Comparison of ENCODE assay signal across 8 mouse cellular contexts in the genomic region with DNA sequence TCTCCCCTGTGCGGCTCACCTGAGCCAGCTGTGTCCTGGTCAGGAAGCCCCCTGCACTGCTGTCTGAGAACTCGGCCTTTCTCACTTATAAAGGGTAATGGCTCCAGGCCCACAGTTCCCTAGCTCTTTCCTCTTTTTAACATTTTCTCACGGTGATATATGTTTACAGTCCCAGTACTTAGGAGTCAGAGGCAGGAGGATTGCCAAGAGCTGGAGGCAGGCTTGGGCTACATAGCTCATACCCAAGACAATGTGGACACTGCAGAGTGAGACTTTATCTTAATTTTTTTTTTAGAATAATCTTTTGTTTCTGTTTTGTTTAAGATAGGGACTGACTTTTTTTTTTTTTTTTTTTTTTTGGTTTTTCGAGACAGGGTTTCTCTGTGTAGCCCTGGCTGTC. TPM values are rescaled to one million over a fixed set of nuclear protein-coding genes. Genes with fewer than 3 reads are reported as not detected.
DNase-seq lines count a peak whose midpoint lies in the region; ATAC-seq lines count a peak whose summit lies in the region.

No protein-coding gene starts in this region.

- H3K4me2 ChIP-seq in lung, embryonic 16.5 days (ENCODE audit: low read depth, low read length) = peak overlapping the region; percentile 7; the same call in 1 of the 2 replicates
- no peak overlapping the region for H3K4me2 ChIP-seq in forebrain, embryonic 12.5 days
- H3K4me2 ChIP-seq in limb, embryonic 11.5 days (ENCODE audit: low read depth, severe bottlenecking) = no peak overlapping the region
- peak overlapping the region; percentile 17; the same call in 1 of the 2 replicates for H3K4me2 ChIP-seq in stomach, embryonic 14.5 days (replicated peaks; ENCODE audit: low read depth, low read length)

- H3K27me3 ChIP-seq in lung, embryonic 16.5 days (ENCODE audit: control insufficient read depth, insufficient read depth, low read depth, low read length) = peaks cover 6% of the 10 kb centered on the region
- H3K27me3 ChIP-seq in forebrain, embryonic 12.5 days = peaks cover 27% of the 10 kb centered on the region
- H3K27me3 ChIP-seq in limb, embryonic 11.5 days (ENCODE audit: control insufficient read depth, insufficient read depth, low read length) = peaks cover 15% of the 10 kb centered on the region
- H3K27me3 ChIP-seq in stomach, embryonic 14.5 days (ENCODE audit: control insufficient read depth, insufficient read depth, low read length) = peaks cover 7% of the 10 kb centered on the region; the same call in 1 of the 2 replicates

- H3K9ac ChIP-seq in lung, embryonic 16.5 days (ENCODE audit: low read length) = peak overlapping the region; percentile 50
- no peak overlapping the region for H3K9ac ChIP-seq in forebrain, embryonic 12.5 days
- H3K9ac ChIP-seq in limb, embryonic 11.5 days (ENCODE audit: low read length) = no peak overlapping the region
- H3K9ac ChIP-seq in stomach, embryonic 14.5 days (replicated peaks; ENCODE audit: low read depth, low read length) = no peak overlapping the region; the same call in 1 of the 2 replicates

- no peaks in the 10 kb centered on the region for H3K36me3 ChIP-seq in lung, embryonic 16.5 days (ENCODE audit: control insufficient read depth, insufficient read depth, low read length)
- no peaks in the 10 kb centered on the region for H3K36me3 ChIP-seq in forebrain, embryonic 12.5 days (replicated peaks)
- H3K36me3 ChIP-seq in limb, embryonic 11.5 days (ENCODE audit: control insufficient read depth, insufficient read depth, low read length) = no peaks in the 10 kb centered on the region
- no peaks in the 10 kb centered on the region for H3K36me3 ChIP-seq in stomach, embryonic 14.5 days (ENCODE audit: control insufficient read depth, insufficient read depth, low read length)

- peak overlapping the region; percentile 92 for H3K27ac ChIP-seq in lung, embryonic 16.5 days (ENCODE audit: low read length)
- H3K27ac ChIP-seq in forebrain, embryonic 12.5 days = peak overlapping the region; percentile 84
- H3K27ac ChIP-seq in limb, embryonic 11.5 days (replicated peaks; ENCODE audit: low read depth, low read length) = peak overlapping the region; percentile 54
- H3K27ac ChIP-seq in stomach, embryonic 14.5 days (ENCODE audit: low read length) = peak overlapping the region; percentile 94

- no peak for ATAC-seq in lung, embryonic 16.5 days (ENCODE audit: low read depth)
- ATAC-seq in forebrain, embryonic 12.5 days (ENCODE audit: low FRiP score) = no peak
- ATAC-seq in limb, embryonic 11.5 days (ENCODE audit: insufficient number of reproducible peaks, low FRiP score, low TSS enrichment, low read depth) = no peak
- ATAC-seq in stomach, embryonic 14.5 days (ENCODE audit: insufficient number of reproducible peaks, insufficient read depth, low FRiP score, low read depth) = no peak

- H3K4me1 ChIP-seq in lung, embryonic 16.5 days (replicated peaks; ENCODE audit: control insufficient read depth, insufficient read depth, low read length) = peaks cover 63% of the 10 kb centered on the region
- H3K4me1 ChIP-seq in forebrain, embryonic 12.5 days = peaks cover 38% of the 10 kb centered on the region
- H3K4me1 ChIP-seq in limb, embryonic 11.5 days (ENCODE audit: control insufficient read depth, insufficient read depth, low read length) = peaks cover 25% of the 10 kb centered on the region
- H3K4me1 ChIP-seq in stomach, embryonic 14.5 days (ENCODE audit: control insufficient read depth, insufficient read depth, low read length) = peaks cover 71% of the 10 kb centered on the region

- 47% methylated on average over 3 of the region's 4 CpGs for WGBS in lung, embryonic 16.5 days
- WGBS in forebrain, embryonic 12.5 days = 50% methylated on average over 3 of the region's 4 CpGs
- WGBS in limb, embryonic 11.5 days = 65% methylated on average over 3 of the region's 4 CpGs
- WGBS in stomach, embryonic 14.5 days = 48% methylated on average over 3 of the region's 4 CpGs

- no peak for DNase-seq in lung, adult 18-20 months
- DNase-seq in limb, embryonic 11.5 days (ENCODE audit: low spot score) = no peak
- no peak for DNase-seq in ovary, postnatal 10 days (ENCODE audit: low spot score)
- no peak for DNase-seq in adrenal gland, adult 18-20 months (ENCODE audit: low spot score in 2 of 2)
- DNase-seq in retina, embryonic 14.5 days (ENCODE audit: low spot score) = no peak

- no peaks in the 10 kb centered on the region for H3K9me3 ChIP-seq in lung, embryonic 16.5 days (ENCODE audit: control insufficient read depth, low read length)
- H3K9me3 ChIP-seq in forebrain, embryonic 12.5 days = no peaks in the 10 kb centered on the region
- H3K9me3 ChIP-seq in limb, embryonic 11.5 days (ENCODE audit: control insufficient read depth, low read length) = no peaks in the 10 kb centered on the region
- no peaks in the 10 kb centered on the region for H3K9me3 ChIP-seq in stomach, embryonic 14.5 days (ENCODE audit: control insufficient read depth, low read depth, low read length)

- no peak overlapping the region for H3K4me3 ChIP-seq in lung, embryonic 16.5 days (ENCODE audit: low read length)
- no peak overlapping the region for H3K4me3 ChIP-seq in forebrain, embryonic 12.5 days (replicated peaks)
- H3K4me3 ChIP-seq in limb, embryonic 11.5 days (ENCODE audit: low read depth, low read length) = no peak overlapping the region
- no peak overlapping the region for H3K4me3 ChIP-seq in stomach, embryonic 14.5 days (ENCODE audit: low read depth, low read length)

RNA-seq across cellular contexts. Expression of a gene that starts 15.7 kb away (rescaled TPM):
- 95.4 and 98.9 TPM in 2 replicates for polyA plus RNA-seq in lung, embryonic 16.5 days (2015; fragmentation: Nextera tagmentation; extraction: Ambion mirVana)
- polyA plus RNA-seq in forebrain, embryonic 12.5 days (2016; fragmentation: Nextera tagmentation; extraction: Ambion mirVana) = 92.3 and 101 TPM in 2 replicates
- 49.3 and 52.1 TPM in 2 replicates for polyA plus RNA-seq in limb, embryonic 11.5 days (2014; fragmentation: Nextera tagmentation; extraction: Ambion mirVana)
- 74.0 and 82.4 TPM in 2 replicates for polyA plus RNA-seq in stomach, embryonic 14.5 days (2014; fragmentation: Nextera tagmentation; extraction: Ambion mirVana)
- total RNA-seq in adrenal gland, adult 18-20 months (2021) = 100 to 1,000 TPM; 163 to 187 TPM

RNA-seq across cellular contexts. Expression of a gene that starts 24.5 kb away (rescaled TPM):
- polyA plus RNA-seq in lung, embryonic 16.5 days (2015; fragmentation: Nextera tagmentation; extraction: Ambion mirVana) = 20.4 and 24.8 TPM in 2 replicates
- 2.7 and 3.2 TPM in 2 replicates for polyA plus RNA-seq in forebrain, embryonic 12.5 days (2016; fragmentation: Nextera tagmentation; extraction: Ambion mirVana)
- 3.7 and 4.3 TPM in 2 replicates for polyA plus RNA-seq in limb, embryonic 11.5 days (2014; fragmentation: Nextera tagmentation; extraction: Ambion mirVana)
- 12.2 and 17.3 TPM in 2 replicates for polyA plus RNA-seq in stomach, embryonic 14.5 days (2014; fragmentation: Nextera tagmentation; extraction: Ambion mirVana)
- 10 to 100 TPM; 14.6 to 23.5 TPM for total RNA-seq in adrenal gland, adult 18-20 months (2021)

RNA-seq across cellular contexts. Expression of a gene that starts 24.7 kb away (rescaled TPM):
- polyA plus RNA-seq in lung, embryonic 16.5 days (2015; fragmentation: Nextera tagmentation; extraction: Ambion mirVana) = 7.2 and 8.9 TPM in 2 replicates
- polyA plus RNA-seq in forebrain, embryonic 12.5 days (2016; fragmentation: Nextera tagmentation; extraction: Ambion mirVana) = 0.69 and 0.73 TPM in 2 replicates
- polyA plus RNA-seq in limb, embryonic 11.5 days (2014; fragmentation: Nextera tagmentation; extraction: Ambion mirVana) = 1.1 and 1.3 TPM in 2 replicates
- polyA plus RNA-seq in stomach, embryonic 14.5 days (2014; fragmentation: Nextera tagmentation; extraction: Ambion mirVana) = 3.7 and 4.7 TPM in 2 replicates
- total RNA-seq in adrenal gland, adult 18-20 months (2021) = 1 to 10 TPM; 1.0 to 1.3 TPM

RNA-seq across cellular contexts. Expression of a gene that starts 28.5 kb away (rescaled TPM):
- polyA plus RNA-seq in lung, embryonic 16.5 days (2015; fragmentation: Nextera tagmentation; extraction: Ambion mirVana) = 5.1 and 6.4 TPM in 2 replicates
- polyA plus RNA-seq in forebrain, embryonic 12.5 days (2016; fragmentation: Nextera tagmentation; extraction: Ambion mirVana) = 1.9 and 2.1 TPM in 2 replicates
- 2.2 and 2.5 TPM in 2 replicates for polyA plus RNA-seq in limb, embryonic 11.5 days (2014; fragmentation: Nextera tagmentation; extraction: Ambion mirVana)
- polyA plus RNA-seq in stomach, embryonic 14.5 days (2014; fragmentation: Nextera tagmentation; extraction: Ambion mirVana) = 5.0 and 6.4 TPM in 2 replicates
- 10 to 100 TPM; 12.9 to 13.1 TPM for total RNA-seq in adrenal gland, adult 18-20 months (2021)

RNA-seq across cellular contexts. Expression of a gene that starts 36.2 kb away (rescaled TPM):
- 79.3 and 80.6 TPM in 2 replicates for polyA plus RNA-seq in lung, embryonic 16.5 days (2015; fragmentation: Nextera tagmentation; extraction: Ambion mirVana)
- 89.6 and 90.5 TPM in 2 replicates for polyA plus RNA-seq in forebrain, embryonic 12.5 days (2016; fragmentation: Nextera tagmentation; extraction: Ambion mirVana)
- polyA plus RNA-seq in limb, embryonic 11.5 days (2014; fragmentation: Nextera tagmentation; extraction: Ambion mirVana) = 110 and 111 TPM in 2 replicates
- 93.9 and 94.2 TPM in 2 replicates for polyA plus RNA-seq in stomach, embryonic 14.5 days (2014; fragmentation: Nextera tagmentation; extraction: Ambion mirVana)
- total RNA-seq in adrenal gland, adult 18-20 months (2021) = 100 to 1,000 TPM; 106 to 115 TPM

Comparison
In these comparisons a context has a peak if more than half of its experiments do, and no peak if none do; other contexts are left out.
1. H3K4me2 ChIP-seq: peak in lung, embryonic 16.5 days (single experiment) and stomach, embryonic 14.5 days (single experiment); none in forebrain, embryonic 12.5 days (single experiment) and limb, embryonic 11.5 days (single experiment).
2. Peak in every context shown above with its lines, with median percentiles within 50 percentile points of each other: H3K27ac ChIP-seq.